Mouse (Mus musculus): Measurements from ENCODE around the gene Vmn2r17.

Vmn2r17 gene

DNA sequence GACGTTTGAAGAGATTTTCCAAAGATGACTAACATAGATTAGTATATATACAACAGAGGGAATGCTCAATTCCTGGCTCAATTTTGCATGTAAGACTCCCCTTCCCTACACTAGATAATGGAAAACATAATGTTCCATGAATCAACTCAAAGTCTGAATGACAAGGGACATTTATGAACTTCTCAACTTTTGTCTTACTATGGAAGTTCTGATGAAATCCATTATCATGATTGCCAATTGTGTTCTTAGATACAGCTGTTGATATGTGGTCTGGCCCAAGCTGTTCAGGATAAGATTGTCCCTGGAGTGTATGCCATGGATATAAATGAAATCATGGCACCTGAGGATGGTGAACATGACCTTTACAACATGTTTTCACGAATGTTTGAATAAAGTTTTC is at the start of gene Vmn2r17:
Vmn2r17 (plus strand) TSS at position 301 of the 400 bp plus-strand sequence.
- DNase-seq (ENCODE audit: low spot score in 2 of 2) = no peak

DNA sequence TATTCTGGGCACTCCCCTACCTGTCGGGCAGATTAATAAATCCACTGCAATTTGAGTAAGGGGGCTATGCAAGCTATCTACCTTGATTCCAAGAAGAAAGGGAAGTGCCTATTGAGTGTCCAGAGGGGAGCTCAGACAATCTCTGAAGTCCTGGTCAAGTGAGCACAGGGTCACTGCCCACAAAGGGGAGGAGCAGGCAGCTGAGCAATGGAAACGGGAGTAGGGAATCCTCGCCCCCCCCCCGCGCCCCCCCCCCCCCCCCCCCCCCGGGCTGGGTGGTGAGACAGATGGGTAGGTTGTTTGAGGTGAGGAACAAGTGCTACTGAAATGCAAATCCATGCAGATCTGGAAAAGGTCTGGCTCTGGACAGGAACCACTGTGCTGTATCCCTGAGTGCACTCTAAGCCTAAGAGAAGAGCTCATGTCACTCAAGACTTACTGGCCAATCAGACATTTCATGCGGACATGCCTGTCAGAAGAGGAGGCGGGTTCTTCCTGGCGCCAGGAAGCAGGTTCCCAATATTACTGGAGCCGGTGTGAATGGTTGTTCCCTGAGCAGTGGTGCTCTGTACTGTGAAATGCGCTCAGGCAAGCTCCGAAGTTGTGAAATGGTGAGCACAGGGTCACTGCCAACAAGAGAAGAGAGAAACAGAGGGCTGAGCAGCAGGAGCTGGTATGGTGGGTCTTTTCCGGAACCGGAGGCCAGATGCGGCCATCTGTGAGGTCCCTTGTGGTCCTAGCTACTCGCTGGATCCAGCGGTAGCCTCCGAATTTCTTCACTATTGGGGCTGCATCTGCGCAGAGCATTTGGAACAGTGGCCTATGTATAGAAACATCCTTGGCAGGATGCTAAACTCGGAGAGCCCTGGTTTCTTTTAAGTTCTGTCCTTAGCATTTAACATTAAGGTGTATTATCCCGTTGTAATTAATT is 47.4 kb downstream of the Vmn2r17 start:
- DNase-seq (ENCODE audit: low spot score in 2 of 2) = no peak

DNA sequence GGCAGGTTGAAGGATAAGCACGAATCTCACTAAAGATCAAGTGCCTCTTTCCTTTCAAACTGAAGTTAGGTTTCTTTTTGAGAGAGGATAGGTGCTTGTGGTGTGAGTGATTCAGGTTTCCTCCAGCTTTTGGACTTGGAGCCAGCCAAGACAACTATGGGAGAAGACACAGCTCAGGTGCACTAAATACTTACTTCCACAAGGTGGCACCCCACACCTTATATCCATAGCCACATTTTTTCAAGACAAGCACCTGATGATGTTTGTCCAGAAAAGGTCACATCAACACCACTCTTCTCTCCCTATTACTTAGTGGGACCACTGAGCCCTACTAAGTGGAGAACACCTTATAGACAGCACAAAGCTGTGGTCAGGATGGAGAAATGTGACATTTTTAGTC is 87.2 kb downstream of the Vmn2r17 start:
- no peak for DNase-seq (ENCODE audit: low spot score in 2 of 2)

Data from urinary bladder, postnatal 36 days (tissue).